In the genomic region with DNA sequence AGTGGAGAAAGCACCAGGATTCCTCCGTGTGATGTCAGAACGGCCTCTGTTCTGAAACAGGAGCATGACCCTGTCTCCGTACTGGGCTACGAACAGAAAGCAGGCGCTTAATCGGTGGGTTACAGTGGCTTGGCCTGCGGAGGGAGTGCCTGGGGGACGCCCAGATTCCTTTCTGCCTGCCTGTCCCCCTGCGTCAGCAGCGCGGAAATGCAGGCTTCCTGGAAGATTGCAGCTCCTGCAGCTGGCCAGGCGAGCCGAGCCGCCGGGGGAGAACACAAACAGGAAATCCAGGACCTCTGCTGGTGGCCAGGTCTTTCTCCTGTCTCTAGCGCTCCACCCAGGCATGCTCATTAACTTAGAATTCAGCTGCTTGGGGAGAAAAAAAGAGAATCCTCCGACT, we compare ENCODE assay signal across 9 mouse cellular contexts. TPM values are rescaled to one million over a fixed set of nuclear protein-coding genes. Genes with fewer than 3 reads are reported as not detected.
DNase-seq lines count a peak whose midpoint lies in the region; ATAC-seq and TF ChIP-seq lines count a peak whose summit lies in the region.
"Had no signal": no experiment of that assay in that cellular context is flagged by ENCODE, and none has a peak within 500 bp of the region (broad histone marks: within the 10 kb centered on the region; RNA-seq: fewer than 3 reads in every experiment).

No protein-coding gene starts in this region.

- no peaks in the 10 kb centered on the region for H3K36me3 ChIP-seq in intestine, embryonic 16.5 days (ENCODE audit: control insufficient read depth, insufficient read depth, low read length)
- no peaks in the 10 kb centered on the region for H3K36me3 ChIP-seq in liver, embryonic 16.5 days (ENCODE audit: control insufficient read depth, insufficient read depth)

- peak overlapping the region; percentile 47 for H3K4me2 ChIP-seq in intestine, embryonic 16.5 days (ENCODE audit: low read depth, low read length)
- H3K4me2 ChIP-seq in liver, embryonic 16.5 days (ENCODE audit: low read depth, low read length): peak overlapping the region; percentile 39

- ATAC-seq in granulocyte monocyte progenitor cell, adult 5-6 weeks (replicated peaks; ENCODE audit: poor library complexity, severe bottlenecking): peak; percentile 90
- peak; percentile 77 for ATAC-seq in intestine, embryonic 16.5 days
- peak; percentile 53 for ATAC-seq in liver, embryonic 16.5 days (ENCODE audit: low read depth)
- ATAC-seq in neutrophil, adult 5-6 weeks (ENCODE audit: extremely low read depth, insufficient number of reproducible peaks, low FRiP score, poor library complexity, severe bottlenecking): 0 out of 2 replicates have a peak, but pooled peaks have one; percentile 11

- H3K4me3 ChIP-seq in left cerebral cortex, adult 2 months: peak overlapping the region; percentile 14
- no peak overlapping the region for H3K4me3 ChIP-seq in cortical plate, adult 2 months (ENCODE audit: insufficient read depth, low read length)
- peak overlapping the region; percentile 25 for H3K4me3 ChIP-seq in intestine, embryonic 16.5 days (ENCODE audit: low read length)
- no peak overlapping the region for H3K4me3 ChIP-seq in liver, embryonic 16.5 days (ENCODE audit: low read depth, low read length)

- intact Hi-C loops in left cerebral cortex, adult 2 months (cut with DNase I): no loop called here

- peak overlapping the region; percentile 63 for H3K9ac ChIP-seq in intestine, embryonic 16.5 days (ENCODE audit: low read depth, low read length)
- H3K9ac ChIP-seq in liver, embryonic 16.5 days (ENCODE audit: low read depth, low read length): no peak overlapping the region

- no peaks in the 10 kb centered on the region for H3K9me3 ChIP-seq in intestine, embryonic 16.5 days (ENCODE audit: control insufficient read depth, low read length)
- no peaks in the 10 kb centered on the region for H3K9me3 ChIP-seq in liver, embryonic 16.5 days (replicated peaks; ENCODE audit: control insufficient read depth, low read length)

- WGBS in intestine, embryonic 16.5 days: under 1% methylated on average over 17 of the region's 17 CpGs
- WGBS in liver, embryonic 16.5 days (ENCODE audit: insufficient replicate concordance): under 1% methylated on average over 17 of the region's 17 CpGs

- no peaks in the 10 kb centered on the region for H3K27me3 ChIP-seq in intestine, embryonic 16.5 days (replicated peaks; ENCODE audit: control insufficient read depth, insufficient read depth, low read length)
- peaks cover 3% of the 10 kb centered on the region for H3K27me3 ChIP-seq in liver, embryonic 16.5 days (ENCODE audit: control insufficient read depth, insufficient read depth, low read depth, low read length)

- peak overlapping the region; percentile 54; the same call in 1 of the 2 replicates for H3K27ac ChIP-seq in left cerebral cortex, adult 2 months
- 0 out of 2 replicates have a peak overlapping the region, but pooled peaks have one; percentile 14 for H3K27ac ChIP-seq in cortical plate, adult 2 months (ENCODE audit: insufficient read depth, low read length)
- H3K27ac ChIP-seq in intestine, embryonic 16.5 days (ENCODE audit: low read length): peak overlapping the region; percentile 90
- peak overlapping the region; percentile 56 for H3K27ac ChIP-seq in liver, embryonic 16.5 days (ENCODE audit: low read length)

- peak; percentile 33 to 41 for DNase-seq in left cerebral cortex, adult 2 months (ENCODE audit: extremely low spot score in 1 of 2, low spot score in 2 of 2)
- DNase-seq in left cerebral cortex, adult 9 months (ENCODE audit: low spot score in 2 of 2): no peak
- no peak for DNase-seq in natural killer cell, adult 2 months (ENCODE audit: low spot score in 2 of 2)

- TF ChIP-seq POLR2A in cortical plate, adult 2 months (IDR thresholded peaks at IDR 0.05; ENCODE audit: extremely low read depth, insufficient read depth, low read length): no peak

- H3K4me1 ChIP-seq in cortical plate, adult 2 months (ENCODE audit: control insufficient read depth, insufficient read depth, low read length): no peaks in the 10 kb centered on the region
- peaks cover 22% of the 10 kb centered on the region for H3K4me1 ChIP-seq in intestine, embryonic 16.5 days (ENCODE audit: control insufficient read depth, insufficient read depth, low read length)
- no peaks in the 10 kb centered on the region; the same call in 1 of the 2 replicates for H3K4me1 ChIP-seq in liver, embryonic 16.5 days (ENCODE audit: control insufficient read depth, low read depth, low read length)

- peak; percentile 37 for TF ChIP-seq CTCF in left cerebral cortex, adult 2 months (IDR thresholded peaks at IDR 0.05)
- TF ChIP-seq CTCF in cortical plate, adult 2 months (IDR thresholded peaks at IDR 0.05; ENCODE audit: extremely low read depth, insufficient read depth, low read length): no peak

RNA-seq across cellular contexts. Expression of a gene that starts 5.1 kb away (rescaled TPM):
- not detected for total RNA-seq in left cerebral cortex, adult 2 months (2021)
- 0.06 and 0.23 TPM in 2 replicates for polyA plus RNA-seq in cortical plate, adult 2 months (2012; rRNA removed)
- not detected in 2 replicates for total RNA-seq in granulocyte monocyte progenitor cell, adult 5-6 weeks (2014; fragmentation: Nextera tagmentation)
- not detected in 2 replicates for total RNA-seq in granulocyte monocyte progenitor cell, adult 5-6 weeks (2017)
- polyA plus RNA-seq in intestine, embryonic 16.5 days (2015; fragmentation: Nextera tagmentation; extraction: Ambion mirVana): 14.3 and 16.3 TPM in 2 replicates
- 0.33 and 0.63 TPM in 2 replicates for polyA plus RNA-seq in liver, embryonic 16.5 days (2015; fragmentation: Nextera tagmentation; extraction: Ambion mirVana)
- not detected in 2 replicates for total RNA-seq in neutrophil, adult 5-6 weeks (2017)
- total RNA-seq: MEL had no signal

RNA-seq across cellular contexts. Expression of a gene that starts 45.3 kb away (rescaled TPM):
- total RNA-seq in left cerebral cortex, adult 2 months (2021): 10 to 100 TPM; 13.8 to 14.1 TPM
- polyA plus RNA-seq in cortical plate, adult 2 months (2012; rRNA removed): 10.1 and 10.3 TPM in 2 replicates
- total RNA-seq in granulocyte monocyte progenitor cell, adult 5-6 weeks (2014; fragmentation: Nextera tagmentation): 16.4 and 16.9 TPM in 2 replicates
- 3.9 and 4.9 TPM in 2 replicates for total RNA-seq in granulocyte monocyte progenitor cell, adult 5-6 weeks (2017)
- 69.1 and 81.3 TPM in 2 replicates for polyA plus RNA-seq in intestine, embryonic 16.5 days (2015; fragmentation: Nextera tagmentation; extraction: Ambion mirVana)
- polyA plus RNA-seq in liver, embryonic 16.5 days (2015; fragmentation: Nextera tagmentation; extraction: Ambion mirVana): 4.5 and 5.2 TPM in 2 replicates
- total RNA-seq in neutrophil, adult 5-6 weeks (2017): 28.9 and 29.6 TPM in 2 replicates
- total RNA-seq: MEL had no signal

Comparison
In these comparisons a context has a peak if more than half of its experiments do, and no peak if none do; other contexts are left out.
1. DNase-seq: peak in left cerebral cortex, adult 2 months (2 of 2); none in left cerebral cortex, adult 9 months (0 of 2) and natural killer cell, adult 2 months (0 of 2).
2. H3K27ac ChIP-seq: peak in every context shown above with its lines; median percentile 90 in intestine, embryonic 16.5 days; 56 in liver, embryonic 16.5 days; 54 in left cerebral cortex, adult 2 months; 14 in cortical plate, adult 2 months.
3. H3K4me3 ChIP-seq: peak in left cerebral cortex, adult 2 months (single experiment) and intestine, embryonic 16.5 days (single experiment); none in cortical plate, adult 2 months (single experiment) and liver, embryonic 16.5 days (single experiment).
4. ATAC-seq: peak in every context shown above with its lines; median percentile 90 in granulocyte monocyte progenitor cell, adult 5-6 weeks; 77 in intestine, embryonic 16.5 days; 53 in liver, embryonic 16.5 days; 11 in neutrophil, adult 5-6 weeks.